10 mouse cellular contexts compared by ENCODE assay signal in genomic region chr13:101729248-101730055, GRCm38 (mm10). TPM values are rescaled to one million over a fixed set of nuclear protein-coding genes. Genes with fewer than 3 reads are reported as not detected.
DNase-seq lines count a peak whose midpoint lies in the region; ATAC-seq and TF ChIP-seq lines count a peak whose summit lies in the region.
"Had no signal": no experiment of that assay in that cellular context is flagged by ENCODE, and none has a peak within 500 bp of the region (broad histone marks: within the 10 kb centered on the region; RNA-seq: fewer than 3 reads in every experiment).

No protein-coding gene starts in this region.

- H3K27me3 ChIP-seq in kidney, adult 2 months (replicated peaks; ENCODE audit: control insufficient read depth, insufficient read depth, low read length) = no peaks in the 10 kb centered on the region
- no peaks in the 10 kb centered on the region for H3K27me3 ChIP-seq in hindbrain, embryonic 10.5 days (ENCODE audit: insufficient read depth, poor library complexity, severe bottlenecking)
- no peaks in the 10 kb centered on the region for H3K27me3 ChIP-seq in midbrain, postnatal 0 days (ENCODE audit: insufficient read depth, low read length)

- H3K9me3 ChIP-seq in hindbrain, embryonic 10.5 days = no peaks in the 10 kb centered on the region
- H3K9me3 ChIP-seq in midbrain, postnatal 0 days (ENCODE audit: low read length) = no peaks in the 10 kb centered on the region

- no peaks in the 10 kb centered on the region; the same call in 1 of the 2 replicates for H3K36me3 ChIP-seq in kidney, adult 2 months (ENCODE audit: control insufficient read depth, insufficient read depth, low read length)
- no peaks in the 10 kb centered on the region for H3K36me3 ChIP-seq in hindbrain, embryonic 10.5 days
- no peaks in the 10 kb centered on the region for H3K36me3 ChIP-seq in midbrain, postnatal 0 days (ENCODE audit: insufficient read depth, low read length)

- peak; percentile 38; the same call in 1 of the 2 replicates for ATAC-seq in midbrain, postnatal 0 days (ENCODE audit: low FRiP score)

- H3K4me2 ChIP-seq in midbrain, postnatal 0 days (ENCODE audit: low read depth, low read length, poor library complexity, severe bottlenecking) = no peak overlapping the region

- TF ChIP-seq CTCF in kidney, adult 2 months (conservative IDR thresholded peaks at IDR 0.05; ENCODE audit: insufficient read depth, insufficient read length, low read depth, low read length) = no peak
- TF ChIP-seq CTCF in midbrain, postnatal 0 days (IDR thresholded peaks at IDR 0.05) = no peak

- H3K4me1 ChIP-seq in kidney, adult 2 months (ENCODE audit: control insufficient read depth, insufficient read depth, low read length) = peaks cover 19% of the 10 kb centered on the region
- H3K4me1 ChIP-seq in hindbrain, embryonic 10.5 days (replicated peaks) = peaks cover 17% of the 10 kb centered on the region
- peaks cover 4% of the 10 kb centered on the region; the same call in 1 of the 2 replicates for H3K4me1 ChIP-seq in midbrain, postnatal 0 days (ENCODE audit: insufficient read depth, low read length)

- H3K9ac ChIP-seq in midbrain, postnatal 0 days (replicated peaks; ENCODE audit: low read length, poor library complexity, severe bottlenecking) = no peak overlapping the region

- TF ChIP-seq POLR2A in kidney, adult 2 months (IDR thresholded peaks at IDR 0.05; ENCODE audit: low read depth, low read length) = no peak

- no peak for DNase-seq in kidney, adult 2 months
- no peak for DNase-seq in kidney, postnatal 4 days
- DNase-seq in embryo, embryonic 10.5 days (ENCODE audit: low spot score) = peak; percentile 66
- DNase-seq in hindbrain, embryonic 10.5 days (ENCODE audit: low spot score) = peak; percentile 42
- no peak for DNase-seq in midbrain, postnatal 0 days (ENCODE audit: low spot score)
- DNase-seq in right cerebral cortex, postnatal 25 days = no peak
- DNase-seq in frontal cortex, postnatal 10 days (ENCODE audit: low spot score in 2 of 2) = no peak
- DNase-seq in adrenal gland, adult (ENCODE audit: inconsistent age in 2 of 2, low spot score in 1 of 2) = no peak
- DNase-seq: spleen, adult 18-20 months had no signal

- WGBS in kidney, adult 2 months = 79% methylated on average over 4 of the region's 4 CpGs
- WGBS in hindbrain, embryonic 10.5 days = 57% methylated on average over 4 of the region's 4 CpGs
- 60% methylated on average over 4 of the region's 4 CpGs for WGBS in midbrain, postnatal 0 days

- no peak overlapping the region for H3K4me3 ChIP-seq in kidney, adult 2 months (ENCODE audit: insufficient read depth, low read depth, low read length)
- H3K4me3 ChIP-seq in hindbrain, embryonic 10.5 days = no peak overlapping the region
- no peak overlapping the region for H3K4me3 ChIP-seq in midbrain, postnatal 0 days (ENCODE audit: low read depth, low read length)

- H3K27ac ChIP-seq in kidney, adult 2 months (ENCODE audit: insufficient read depth, low read depth, low read length) = peak overlapping the region; percentile 37; the same call in 1 of the 2 replicates
- 0 out of 2 replicates have a peak overlapping the region, but pooled peaks have one; percentile 23 for H3K27ac ChIP-seq in hindbrain, embryonic 10.5 days
- no peak overlapping the region for H3K27ac ChIP-seq in midbrain, postnatal 0 days (ENCODE audit: low read depth, low read length)
- H3K27ac ChIP-seq: kidney, postnatal 0 days had no signal

RNA-seq across cellular contexts. Expression of gene Pik3r1, which starts 38.6 kb away (rescaled TPM):
- polyA plus RNA-seq in kidney, adult 2 months (2012; rRNA removed) = 17.1 and 21.2 TPM in 2 replicates
- 12.6 and 16.1 TPM in 2 replicates for polyA plus RNA-seq in hindbrain, embryonic 10.5 days (2016; fragmentation: Nextera tagmentation; extraction: Ambion mirVana)
- 99.2 and 116 TPM in 2 replicates for total RNA-seq in midbrain, postnatal 0 days (2014; rRNA removed)
- 43.0 and 54.4 TPM in 2 replicates for polyA plus RNA-seq in midbrain, postnatal 0 days (2015; fragmentation: Nextera tagmentation; extraction: Ambion mirVana)

Comparison
In these comparisons a context has a peak if more than half of its experiments do, and no peak if none do; other contexts are left out.
1. DNase-seq: peak in embryo, embryonic 10.5 days (single experiment) and hindbrain, embryonic 10.5 days (single experiment); none in kidney, adult 2 months (single experiment), kidney, postnatal 4 days (0 of 2), midbrain, postnatal 0 days (single experiment), right cerebral cortex, postnatal 25 days (single experiment), frontal cortex, postnatal 10 days (0 of 2) and adrenal gland, adult (0 of 2).